Mouse (Mus musculus) macrophage (primary cell): ENCODE measurements at regions not wholly inside any gene's neighbourhood (a gene's known extent, or its start where the extent isn't known, plus 50 kb on each side); places are given as distances from the start of the nearest gene placed in this dataset.

Experiments
- H3K27ac ChIP-seq: fragments of 350-480 bp; formaldehyde crosslinking; 2 replicates; pipeline ENCODE4 v1.9.0; 2021
- H3K36me3 ChIP-seq: fragments of 350-480 bp; formaldehyde crosslinking; 2 replicates; pipeline ENCODE4 v1.9.0; 2021; ENCODE audit errors: inconsistent target
- H3K4me3 ChIP-seq: fragments of 350-480 bp; formaldehyde crosslinking; 2 replicates; pipeline ENCODE4 v1.9.0; 2021; ENCODE audit errors: inconsistent target
- H3K79me2 ChIP-seq: fragments of 350-480 bp; formaldehyde crosslinking; 2 replicates; pipeline ENCODE4 v1.9.0; 2021; ENCODE audit errors: inconsistent target
- WGBS: methylation state at CpG from one replicate; pipeline ENCODE4 v1.1.7; 2026; ENCODE audit warnings: inconsistent platforms; ENCODE audit not compliant: missing documents; 5-methylcytosine and 5-hydroxymethylcytosine counted together

DNA sequence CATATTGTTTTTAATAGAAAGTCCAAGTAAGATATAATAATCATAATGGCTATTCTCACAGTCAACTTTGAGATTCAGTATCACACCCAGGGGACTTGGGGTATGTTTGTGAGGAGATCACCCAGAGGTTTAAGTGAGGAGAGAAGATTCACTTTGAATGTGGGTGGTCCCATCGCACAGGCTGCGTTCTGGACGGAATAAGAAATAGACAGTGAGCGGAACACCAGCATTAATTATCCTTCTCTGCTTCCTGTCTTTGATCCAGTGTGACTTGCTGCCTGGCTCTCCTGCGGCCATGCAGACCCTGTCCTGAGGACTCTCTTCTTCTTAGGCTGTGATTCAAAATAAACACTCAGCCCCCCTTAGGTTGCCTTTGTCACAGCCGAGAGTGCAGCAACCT is 60.6 kb upstream of the Kras start:
- H3K4me3 ChIP-seq, result no peak overlapping the region
- H3K27ac ChIP-seq, result no peak overlapping the region
- 85% methylated on average over 6 of the region's 6 CpGs for WGBS
- no peaks in the 10 kb centered on the region for H3K36me3 ChIP-seq
- peaks cover 2% of the 10 kb centered on the region for H3K79me2 ChIP-seq

DNA sequence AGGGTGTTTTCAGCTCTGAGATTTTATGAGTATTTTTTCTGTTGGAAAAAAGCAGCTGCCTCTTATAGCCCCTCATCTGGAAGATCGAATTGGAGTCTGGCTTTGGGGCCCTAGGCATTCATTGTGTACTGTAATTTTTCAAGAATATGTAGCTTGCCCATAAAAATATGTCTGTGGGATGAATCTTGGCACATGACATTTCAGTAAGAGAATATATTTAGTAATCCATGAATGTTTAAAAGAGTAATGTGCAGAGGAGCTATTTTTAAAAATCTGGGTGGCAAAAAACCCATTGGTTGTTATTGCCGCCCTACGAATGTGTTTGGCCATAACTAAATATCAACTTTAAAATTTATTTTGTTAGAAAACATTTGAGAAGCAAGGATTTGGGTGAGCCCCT is 59.0 kb upstream of the Kras start:
- H3K36me3 ChIP-seq, result no peaks in the 10 kb centered on the region
- peaks cover 18% of the 10 kb centered on the region for H3K79me2 ChIP-seq
- no peak overlapping the region for H3K27ac ChIP-seq
- 97% methylated on average over 3 of the region's 3 CpGs for WGBS
- H3K4me3 ChIP-seq, result no peak overlapping the region

DNA sequence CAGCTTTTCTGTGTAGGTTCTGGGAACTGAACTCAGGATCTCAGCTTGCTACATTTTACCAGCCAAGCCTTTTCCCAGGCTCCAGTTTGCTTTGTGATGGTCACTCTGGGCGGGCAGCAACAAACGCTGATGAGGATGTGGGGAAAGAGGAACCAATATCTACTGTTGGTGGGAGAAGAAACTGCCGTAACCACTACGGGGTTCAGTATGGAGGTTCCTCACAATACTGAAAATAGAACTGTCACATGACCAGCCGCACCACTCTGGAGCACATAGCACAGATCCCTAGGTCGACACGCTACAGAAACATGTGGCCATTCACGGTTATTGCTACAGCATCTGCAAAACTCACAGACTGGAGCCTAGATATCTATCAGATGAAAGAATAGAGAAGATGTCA is 57.2 kb upstream of the Kras start:
- H3K36me3 ChIP-seq, result no peaks in the 10 kb centered on the region
- H3K79me2 ChIP-seq, result peaks cover 19% of the 10 kb centered on the region
- no peak overlapping the region for H3K4me3 ChIP-seq
- 3% methylated on average over 8 of the region's 8 CpGs for WGBS
- peak overlapping the region; percentile 88 for H3K27ac ChIP-seq

DNA sequence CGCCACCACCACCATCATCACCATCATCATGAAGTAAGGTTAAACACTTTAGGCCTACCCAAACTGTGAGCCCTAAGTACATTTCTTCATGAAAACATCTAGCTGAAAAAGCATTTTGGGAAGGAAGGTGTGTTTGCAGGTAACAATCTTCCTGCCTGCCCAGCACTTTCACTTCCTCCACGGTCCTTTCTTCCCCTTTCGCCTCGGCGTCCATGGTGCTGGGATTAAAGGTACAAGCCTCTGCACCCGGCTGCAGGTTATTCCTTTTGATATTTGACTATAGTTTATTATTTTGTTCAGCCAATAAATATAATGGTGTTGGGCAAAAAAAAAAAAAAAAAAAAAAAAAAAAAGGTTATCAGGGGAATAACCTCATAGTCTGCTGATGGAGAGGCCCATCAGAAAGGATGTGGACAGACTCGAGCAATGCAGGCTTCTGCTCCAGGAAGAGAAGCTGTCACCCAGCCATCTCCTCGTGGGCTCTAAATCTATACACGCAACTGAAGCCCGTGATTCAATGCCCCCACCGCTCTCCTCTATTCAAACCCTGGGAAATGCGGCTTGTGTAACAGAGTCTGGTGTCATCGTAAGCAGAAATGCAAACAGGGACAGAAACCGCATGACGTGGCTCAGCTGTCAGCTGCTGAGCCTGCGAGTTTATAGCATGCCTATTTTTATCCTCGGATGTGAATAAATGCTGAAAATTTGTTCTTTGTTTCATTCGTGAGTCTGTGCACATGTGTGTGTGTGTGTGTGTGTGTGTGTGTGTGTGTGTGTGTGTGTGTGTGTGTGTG is 56.5 kb upstream of the Kras start:
- Histone ChIP-seq H3K79me2 (peaks cover 19% of the 10 kb centered on the region), H3K4me3 (no peak overlapping the region), H3K27ac (peak overlapping the region; percentile 88), H3K36me3 (no peaks in the 10 kb centered on the region)
- WGBS, result 4% methylated on average over 17 of the region's 18 CpGs

DNA sequence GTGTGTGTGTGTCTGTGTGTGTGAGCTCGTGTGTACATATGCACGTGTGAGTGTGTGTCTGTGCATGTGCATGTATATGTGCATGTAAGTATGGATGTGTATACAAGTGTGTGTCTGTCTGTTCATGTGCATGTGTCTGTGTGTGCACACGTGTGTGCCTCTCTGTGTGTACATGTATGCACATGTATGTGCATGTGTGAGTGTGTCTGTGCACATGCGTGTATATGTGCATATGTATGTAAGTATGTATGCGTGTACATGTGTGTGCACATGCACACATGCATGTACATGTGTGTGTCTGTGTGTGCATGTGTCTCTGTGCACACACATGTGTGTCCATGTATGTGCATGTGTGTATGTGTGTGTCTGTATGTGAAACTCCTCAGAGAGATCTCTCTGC is 55.6 kb upstream of the Kras start:
- 92% methylated on average over 5 of the region's 5 CpGs for WGBS
- Histone ChIP-seq H3K4me3 (no peak overlapping the region), H3K79me2 (peaks cover 19% of the 10 kb centered on the region), H3K27ac (peak overlapping the region; percentile 88), H3K36me3 (no peaks in the 10 kb centered on the region)

DNA sequence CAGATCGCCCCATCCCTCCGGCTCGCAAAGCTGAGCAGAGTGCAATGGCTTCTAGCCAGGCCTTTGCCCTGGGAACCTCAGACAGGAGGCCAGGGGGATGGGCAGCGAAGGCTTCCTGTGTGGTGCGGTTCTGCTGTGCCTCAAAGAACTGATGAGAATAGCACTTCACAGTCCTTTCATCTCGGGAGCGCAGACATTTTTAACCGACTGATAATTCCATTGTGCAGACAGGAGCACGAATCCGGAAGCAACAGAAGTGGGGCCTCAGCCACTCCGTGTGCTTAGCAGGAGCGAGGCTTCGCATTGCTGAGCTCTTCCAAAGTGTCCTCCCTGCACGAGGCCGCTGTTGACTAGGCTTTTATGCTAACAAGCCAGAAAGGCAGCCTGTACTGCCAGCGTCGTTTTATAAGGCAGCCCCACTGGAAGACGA is 53.6 kb upstream of the Kras start:
- peaks cover 19% of the 10 kb centered on the region for H3K79me2 ChIP-seq
- under 1% methylated on average over 18 of the region's 18 CpGs for WGBS
- peak overlapping the region; percentile 44 for H3K4me3 ChIP-seq
- H3K36me3 ChIP-seq, result no peaks in the 10 kb centered on the region
- H3K27ac ChIP-seq, result peak overlapping the region; percentile 87

DNA sequence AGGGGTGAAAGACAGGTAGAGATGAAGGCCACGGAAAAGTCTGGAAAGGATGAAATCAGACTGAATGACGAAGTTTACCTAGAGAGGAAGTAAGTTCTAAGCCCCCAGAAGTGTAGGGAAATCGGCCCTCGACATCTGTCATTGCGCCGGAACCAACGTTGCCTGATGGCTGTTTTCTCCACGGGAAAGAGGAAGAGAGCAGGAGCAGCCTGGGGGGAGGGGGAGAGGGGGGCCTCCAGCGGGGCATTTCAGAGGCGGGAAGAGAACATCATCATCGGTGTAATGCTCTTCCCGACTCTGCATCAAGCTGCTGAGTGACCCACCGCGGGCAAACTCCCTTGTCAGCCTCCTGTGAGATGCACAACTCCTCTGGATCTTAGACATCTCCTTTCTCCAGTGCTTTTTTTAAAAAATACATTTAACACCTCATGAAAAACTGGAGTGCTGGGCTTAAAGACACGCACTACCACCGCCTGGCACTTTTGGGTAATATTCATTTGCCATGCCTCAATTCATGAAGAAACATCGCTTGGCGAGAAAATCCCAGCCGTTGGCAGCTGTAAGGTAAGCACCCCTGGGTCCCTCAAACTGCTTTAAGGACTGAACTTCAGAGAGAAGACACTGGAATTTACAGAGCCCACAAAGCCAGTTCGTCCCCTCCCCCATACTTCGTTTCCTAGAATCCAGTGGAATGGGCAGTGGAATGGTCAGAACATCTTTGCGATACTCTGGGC is 53.0 kb upstream of the Kras start:
- Histone ChIP-seq H3K36me3 (no peaks in the 10 kb centered on the region), H3K4me3 (peak overlapping the region; percentile 44), H3K79me2 (peaks cover 19% of the 10 kb centered on the region), H3K27ac (peak overlapping the region; percentile 87)
- under 1% methylated on average over 22 of the region's 22 CpGs for WGBS

DNA sequence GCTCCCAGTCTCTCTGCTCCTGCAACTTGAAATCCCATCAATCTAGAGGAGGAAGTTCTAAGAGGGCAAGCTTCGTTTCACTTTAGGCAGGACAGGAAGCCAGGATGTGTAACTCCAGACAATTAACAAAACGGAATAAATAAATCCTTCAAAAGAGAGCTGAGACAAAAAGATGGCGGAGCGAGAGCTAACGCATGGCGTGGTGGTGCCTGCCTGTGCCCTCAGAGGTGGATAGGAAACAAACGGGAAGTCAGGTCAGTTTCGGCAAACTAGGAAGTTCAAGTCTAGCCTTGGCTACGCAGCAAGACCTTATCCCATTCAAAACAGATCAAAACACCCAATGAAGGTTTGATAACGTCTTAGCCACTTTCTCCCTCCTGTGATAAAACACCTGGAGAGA is 52.1 kb upstream of the Kras start:
- H3K36me3 ChIP-seq, result no peaks in the 10 kb centered on the region
- H3K27ac ChIP-seq, result peak overlapping the region; percentile 87
- 74% methylated on average over 10 of the region's 10 CpGs for WGBS
- peaks cover 19% of the 10 kb centered on the region for H3K79me2 ChIP-seq
- H3K4me3 ChIP-seq, result no peak overlapping the region

DNA sequence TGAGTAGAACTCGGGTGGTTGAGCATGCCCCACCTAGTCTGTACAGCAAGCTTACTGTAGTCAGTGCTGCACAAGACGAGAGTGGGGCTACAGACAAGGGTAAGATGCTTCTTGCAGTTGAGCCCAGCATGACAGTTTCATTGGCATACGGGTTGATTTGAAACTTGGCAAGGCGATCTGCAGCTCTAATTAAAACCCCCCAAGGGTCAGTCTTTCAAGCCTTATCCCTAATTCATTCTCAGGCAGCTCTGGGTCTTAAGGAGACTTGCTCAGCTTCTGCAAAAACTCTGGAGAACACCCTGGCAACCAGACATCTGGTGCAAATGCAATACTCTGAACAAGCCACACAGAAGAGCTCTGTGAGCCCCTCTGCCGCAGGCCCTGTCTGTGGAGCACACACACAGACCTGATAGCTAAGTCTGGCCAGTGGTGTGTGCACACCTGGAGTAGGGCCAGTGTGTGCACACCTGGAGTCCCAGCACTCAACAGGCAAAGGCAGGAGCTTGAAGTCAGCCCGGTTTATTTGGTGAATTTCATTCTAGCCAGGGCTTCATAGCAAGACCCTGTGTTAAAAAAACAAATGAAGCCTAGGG is 50.3 kb upstream of the Kras start:
- H3K36me3 ChIP-seq, result no peaks in the 10 kb centered on the region
- 86% methylated on average over 6 of the region's 6 CpGs for WGBS
- H3K4me3 ChIP-seq, result no peak overlapping the region
- H3K27ac ChIP-seq, result no peak overlapping the region
- H3K79me2 ChIP-seq, result peaks cover 15% of the 10 kb centered on the region
